Mouse (Mus musculus) liver, adult 2 months (tissue): ENCODE results near the gene Sncb. TPM values are rescaled to one million over a fixed set of nuclear protein-coding genes. Genes with fewer than 3 reads are reported as not detected.

ENCODE experiments used
- DNase-seq: peaks from one replicate; pipeline ENCODE4 v3.0.0-alpha.2; 2011; ENCODE audit warnings: low read depth, low spot score; ENCODE audit errors: extremely low read depth
- H3K27ac ChIP-seq: fragments of 200-500 bp; replicated peaks from 2 replicates; pipeline ENCODE4 v1.5.1; 2012; ENCODE audit warnings: low read depth, mild to moderate bottlenecking, control low read depth, inconsistent platforms, low read length; ENCODE audit not compliant: insufficient read depth
- H3K27me3 ChIP-seq: fragments of 200-500 bp; 2 replicates; pipeline ENCODE4 v1.6.1; 2012; ENCODE audit warnings: mild to moderate bottlenecking, moderate library complexity, low read length, inconsistent platforms; ENCODE audit not compliant: control insufficient read depth, insufficient read depth
- H3K36me3 ChIP-seq: fragments of 200-500 bp; 2 replicates; pipeline ENCODE4 v1.6.1; 2012; ENCODE audit warnings: low read length, inconsistent platforms; ENCODE audit not compliant: control insufficient read depth, insufficient read depth
- H3K4me1 ChIP-seq: fragments of 200-500 bp; 2 replicates; pipeline ENCODE4 v1.6.1; 2011; ENCODE audit warnings: low read length; ENCODE audit not compliant: control insufficient read depth, insufficient read depth
- H3K4me3 ChIP-seq: fragments of 200-500 bp; 2 replicates; pipeline ENCODE4 v1.5.1; 2011; ENCODE audit warnings: low read depth, mild to moderate bottlenecking, control low read depth, low read length, moderate library complexity; ENCODE audit not compliant: insufficient read depth
- H3K79me2 ChIP-seq: fragments of 200-500 bp; 2 replicates; pipeline ENCODE4 v1.6.1; 2012; ENCODE audit warnings: inconsistent platforms, mild to moderate bottlenecking, low read length, moderate library complexity; ENCODE audit not compliant: control insufficient read depth, insufficient read depth
- H3K9ac ChIP-seq: fragments of 200-500 bp; 2 replicates; pipeline ENCODE4 v1.6.1; 2012; ENCODE audit warnings: low read depth, mild to moderate bottlenecking, control low read depth, inconsistent platforms, low read length
- CTCF ChIP-seq: fragments of 200-500 bp; IDR thresholded peaks from 2 replicates; pipeline ENCODE4 v1.5.1; 2011; ENCODE audit warnings: low read depth, low read length, control low read depth
- POLR2A ChIP-seq: fragments of 200-500 bp; IDR thresholded peaks from 2 replicates; pipeline ENCODE4 v1.6.1; 2011; ENCODE audit warnings: low read length, control low read depth; ENCODE audit not compliant: insufficient read depth; ENCODE audit errors: extremely low read depth
- WGBS: fragments of 180-500 bp; shearing (Covaris S2); methylation state at CpG from one replicate; pipeline ENCODE4 v1.1.7; 2018; 5-methylcytosine and 5-hydroxymethylcytosine counted together
- polyA plus RNA-seq: library from polyadenylated mRNA; depleted of rRNA; stranded (reverse); fragments of >200 nt; gene quantifications from 2 replicates; pipeline ENCODE4 v1.2.3, GENCODE M21; 2012
- total RNA-seq: library from RNA; depleted of rRNA; stranded (reverse); fragments of >200 nt; gene quantifications from 2 replicates; pipeline ENCODE4 v1.2.3, GENCODE M21; 2014

Sncb gene
- total and polyA plus RNA-seq, 2 experiments: not detected

GRCm38 (mm10) chr13:54757093-54757830 is 9.1 kb downstream of the Sncb start:
- no peaks in the 10 kb centered on the region for H3K36me3 ChIP-seq
- TF ChIP-seq POLR2A: no peak
- no peak for TF ChIP-seq CTCF
- H3K79me2 ChIP-seq: no peaks in the 10 kb centered on the region
- H3K27me3 ChIP-seq: no peaks in the 10 kb centered on the region; the same call in 1 of the 2 replicates
- H3K4me1 ChIP-seq: no peaks in the 10 kb centered on the region
- DNase-seq: no peak
- 48% methylated on average over 10 of the region's 10 CpGs for WGBS
- H3K9ac ChIP-seq: no peak overlapping the region
- H3K27ac ChIP-seq: no peak overlapping the region
- no peak overlapping the region for H3K4me3 ChIP-seq

GRCm38 (mm10) chr13:54756156-54756712 is 10.2 kb downstream of the Sncb start:
- TF ChIP-seq CTCF: no peak
- no peak for TF ChIP-seq POLR2A
- no peak for DNase-seq
- H3K27ac ChIP-seq: no peak overlapping the region
- WGBS: 84% methylated on average over 8 of the region's 8 CpGs
- no peak overlapping the region for H3K4me3 ChIP-seq
- H3K4me1 ChIP-seq: no peaks in the 10 kb centered on the region
- no peaks in the 10 kb centered on the region; the same call in 1 of the 2 replicates for H3K27me3 ChIP-seq
- no peaks in the 10 kb centered on the region for H3K36me3 ChIP-seq
- no peak overlapping the region for H3K9ac ChIP-seq
- H3K79me2 ChIP-seq: no peaks in the 10 kb centered on the region

- no peak for DNase-seq
- Histone ChIP-seq H3K79me2 (no peaks in the 10 kb centered on the region), H3K27ac (no peak overlapping the region), H3K4me1 (no peaks in the 10 kb centered on the region), H3K36me3 (no peaks in the 10 kb centered on the region), H3K9ac (no peak overlapping the region), H3K4me3 (no peak overlapping the region), H3K27me3 (no peaks in the 10 kb centered on the region; the same call in 1 of the 2 replicates)
- no peak for TF ChIP-seq POLR2A
- no peak for TF ChIP-seq CTCF
- WGBS: 34% methylated on average over 9 of the region's 9 CpGs
These were observed 11.1 kb downstream of the Sncb start for GRCm38 (mm10) chr13:54755201-54755830.

DNA sequence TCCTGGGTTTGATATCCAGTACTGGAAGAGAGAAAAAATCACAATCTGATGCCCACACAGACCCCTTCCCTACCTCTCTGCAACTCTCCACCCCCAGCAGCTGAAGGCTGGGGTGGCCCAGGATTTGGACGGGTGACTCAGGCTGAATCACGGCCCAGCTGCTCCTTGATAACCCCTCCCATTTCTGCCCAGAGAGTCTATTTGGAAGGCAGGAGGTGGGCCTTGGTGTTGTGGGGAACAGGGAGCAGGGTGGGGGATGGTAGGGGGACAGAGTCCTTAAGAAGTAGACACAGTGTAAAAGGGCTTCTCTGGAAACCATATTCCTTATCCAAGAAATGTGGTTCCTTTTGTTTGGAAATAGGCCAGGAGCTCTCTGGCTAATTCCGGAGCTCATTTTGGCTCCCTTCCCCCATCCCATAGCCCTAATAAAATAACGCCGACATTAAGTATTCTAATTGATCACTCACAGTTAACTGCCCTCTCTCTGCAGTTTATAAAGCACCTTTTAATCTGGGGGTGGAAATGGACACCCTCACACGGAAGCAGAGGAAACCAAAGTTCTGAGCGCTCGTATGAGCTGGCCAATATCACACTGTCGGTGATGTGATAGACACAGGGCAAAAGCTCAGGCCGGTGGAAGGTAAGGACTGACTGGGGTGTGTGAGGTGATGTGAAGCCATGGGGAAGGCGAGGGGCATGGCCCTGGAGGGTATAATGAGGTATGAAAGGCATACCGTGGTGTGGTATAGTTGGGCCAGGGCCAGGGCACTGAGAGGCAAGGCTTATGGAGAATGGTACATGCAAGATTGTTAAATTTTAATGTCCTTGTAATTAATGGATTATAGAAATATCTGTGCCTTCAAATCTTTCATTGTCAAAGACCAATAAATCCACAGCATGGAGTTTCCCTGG is 12.0 kb downstream of the Sncb start:
- no peak overlapping the region for H3K9ac ChIP-seq
- WGBS: 53% methylated on average over 12 of the region's 12 CpGs
- DNase-seq: no peak

GRCm38 (mm10) chr13:54753733-54754132 is 12.7 kb downstream of the Sncb start:
- Histone ChIP-seq H3K4me3 (no peak overlapping the region), H3K4me1 (no peaks in the 10 kb centered on the region), H3K9ac (no peak overlapping the region), H3K79me2 (no peaks in the 10 kb centered on the region), H3K27me3 (peaks cover 6% of the 10 kb centered on the region), H3K36me3 (no peaks in the 10 kb centered on the region), H3K27ac (no peak overlapping the region)
- DNase-seq: no peak
- TF ChIP-seq CTCF (no peak), POLR2A (no peak)
- 55% methylated on average over 6 of the region's 6 CpGs for WGBS

More for the DNA sequence above, 12.0 kb downstream of the Sncb start:
- TF ChIP-seq POLR2A (no peak), CTCF (no peak)
- H3K4me1 ChIP-seq: no peaks in the 10 kb centered on the region
- no peaks in the 10 kb centered on the region for H3K79me2 ChIP-seq
- H3K4me3 ChIP-seq: no peak overlapping the region
- no peak overlapping the region for H3K27ac ChIP-seq
- H3K36me3 ChIP-seq: no peaks in the 10 kb centered on the region
- H3K27me3 ChIP-seq: peaks cover 5% of the 10 kb centered on the region
